Mouse (Mus musculus) liver, adult (tissue): ENCODE data around the gene Myl6b.

Experiments
- GATA4 ChIP-seq: IDR thresholded peaks from 2 replicates; pipeline ENCODE4 v1.6.1; 2014; ENCODE audit warnings: mild to moderate bottlenecking, low read length; ENCODE audit not compliant: insufficient replicate concordance

Myl6b gene

GRCm38 (mm10) chr10:128498590-128498989, at the start of gene Myl6b:
Myl6b (minus strand) TSS chr10:128498685.
- peak; percentile 21; the same call in 1 of the 2 replicates for TF ChIP-seq GATA4

- TF ChIP-seq GATA4 = no peak; the same call in 1 of the 2 replicates
Observed at GRCm38 (mm10) chr10:128547361-128548032, 49.0 kb upstream of the Myl6b start, which contains the start of gene Zc3h10. Zc3h10 (minus strand) TSS chr10:128547774.

- TF ChIP-seq GATA4 = no peak
Observed at GRCm38 (mm10) chr10:128546787-128547186, 48.3 kb upstream of the Myl6b start.

GRCm38 (mm10) chr10:128546361-128546760, 47.9 kb upstream of the Myl6b start:
- TF ChIP-seq GATA4 = no peak

- no peak for TF ChIP-seq GATA4
Observed at GRCm38 (mm10) chr10:128545570-128545898, 47.0 kb upstream of the Myl6b start.

GRCm38 (mm10) chr10:128544674-128545569, 46.4 kb upstream of the Myl6b start:
- no peak for TF ChIP-seq GATA4

- no peak for TF ChIP-seq GATA4
Observed at GRCm38 (mm10) chr10:128544151-128544657, 45.7 kb upstream of the Myl6b start.

GRCm38 (mm10) chr10:128543100-128543499, 44.6 kb upstream of the Myl6b start:
- TF ChIP-seq GATA4 = no peak

- TF ChIP-seq GATA4 = no peak
Observed at GRCm38 (mm10) chr10:128538340-128538870, 39.9 kb upstream of the Myl6b start.

GRCm38 (mm10) chr10:128536266-128536940, 37.9 kb upstream of the Myl6b start:
- no peak for TF ChIP-seq GATA4

GRCm38 (mm10) chr10:128535624-128536265, 37.3 kb upstream of the Myl6b start:
- no peak for TF ChIP-seq GATA4

GRCm38 (mm10) chr10:128535206-128535605, 36.7 kb upstream of the Myl6b start:
- no peak for TF ChIP-seq GATA4

- TF ChIP-seq GATA4 = no peak
Observed at GRCm38 (mm10) chr10:128526366-128527356, 28.2 kb upstream of the Myl6b start.

- TF ChIP-seq GATA4 = no peak
Observed at GRCm38 (mm10) chr10:128525671-128526308, 27.3 kb upstream of the Myl6b start, which contains the start of gene Esyt1. Esyt1 (minus strand) TSS chr10:128525871.
